Mouse (Mus musculus): ENCODE results near the gene Sh3pxd2a.

DNA sequence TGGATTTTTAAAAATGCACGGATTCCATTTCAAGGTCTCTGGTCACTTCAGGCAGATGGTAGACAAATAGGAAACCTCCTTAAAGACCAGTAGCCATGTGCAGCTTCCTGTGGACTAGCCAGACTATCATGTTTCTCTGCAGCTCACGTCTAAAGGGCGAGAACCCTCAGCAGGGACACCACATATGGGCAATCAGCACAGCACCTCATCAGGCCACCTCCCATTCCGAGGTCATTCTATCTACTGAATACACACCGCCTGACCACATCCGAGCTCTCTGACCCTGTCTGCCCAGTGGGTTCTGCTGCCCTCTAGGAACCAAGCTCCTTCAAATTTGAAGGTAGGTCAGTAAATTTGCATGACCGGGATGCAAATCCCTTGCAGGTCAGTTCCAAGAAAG, 35.4 kb downstream of the Sh3pxd2a start:
- no peak for TF ChIP-seq NELFE (IDR thresholded peaks at IDR 0.05; ENCODE audit: low read depth, low read length)
- no peak for TF ChIP-seq MXI1 (IDR thresholded peaks at IDR 0.05; ENCODE audit: low read depth, low read length)
- no peak for TF ChIP-seq NRF1 (IDR thresholded peaks at IDR 0.05; ENCODE audit: insufficient read depth, low read depth, low read length, poor library complexity, severe bottlenecking)
- TF ChIP-seq EP300 (IDR thresholded peaks at IDR 0.05; ENCODE audit: low read depth in 1 of 2, low read length in 2 of 2): no peak
- TF ChIP-seq POLR2A (IDR thresholded peaks at IDR 0.05; ENCODE audit: control insufficient read depth in 1 of 2, insufficient read depth in 1 of 2, low read depth in 1 of 2, low read length in 2 of 2, poor library complexity in 1 of 2): no peak
- TF ChIP-seq JUND (IDR thresholded peaks at IDR 0.05; ENCODE audit: low read depth, low read length): no peak
- TF ChIP-seq UBTF (IDR thresholded peaks at IDR 0.05; ENCODE audit: borderline replicate concordance, insufficient read depth, low read depth, low read length): no peak
- TF ChIP-seq CHD1 (IDR thresholded peaks at IDR 0.05; ENCODE audit: low read depth, low read length): no peak
- no peak for TF ChIP-seq TBP (IDR thresholded peaks at IDR 0.05; ENCODE audit: low read depth, low read length)
- no peak for TF ChIP-seq KAT2A (conservative IDR thresholded peaks at IDR 0.05; ENCODE audit: low read depth, low read length)
- TF ChIP-seq CTCF (IDR thresholded peaks at IDR 0.05 in 2 of 3, conservative IDR thresholded peaks at IDR 0.05 in 1 of 3; ENCODE audit: control insufficient read depth in 1 of 3, insufficient read depth in 1 of 3, low read depth in 2 of 3, low read length in 3 of 3, poor library complexity in 1 of 3, severe bottlenecking in 1 of 3): no peak
- no peak for TF ChIP-seq SIN3A (IDR thresholded peaks at IDR 0.05; ENCODE audit: low read length)
